Mouse (Mus musculus) heart, postnatal 36 days (tissue): ENCODE results near the gene Calr4. TPM values are rescaled to one million over a fixed set of nuclear protein-coding genes. Genes with fewer than 3 reads are reported as not detected.

ENCODE experiments used
- DNase-seq, 2 experiments: peaks; one replicate each; pipeline ENCODE4 v3.0.0; 2021 to 2022
- intact Hi-C: fragments of 180-260 bp; cut with DNase I; formaldehyde crosslinking; loops from one replicate; pipeline ENCODE4 v1.15.1; 2025
- total RNA-seq, 2 experiments: library from RNA; stranded (reverse); gene quantifications; 2 replicates each; pipeline ENCODE4 v1.2.3; 2021

The Calr4 gene
- total RNA-seq, 2 experiments from 2014 or later: not detected

GRCm38 (mm10) chr4:109234806-109235350, 593 bp downstream of the Calr4 start:
- intact Hi-C loops: no loop called here

DNA sequence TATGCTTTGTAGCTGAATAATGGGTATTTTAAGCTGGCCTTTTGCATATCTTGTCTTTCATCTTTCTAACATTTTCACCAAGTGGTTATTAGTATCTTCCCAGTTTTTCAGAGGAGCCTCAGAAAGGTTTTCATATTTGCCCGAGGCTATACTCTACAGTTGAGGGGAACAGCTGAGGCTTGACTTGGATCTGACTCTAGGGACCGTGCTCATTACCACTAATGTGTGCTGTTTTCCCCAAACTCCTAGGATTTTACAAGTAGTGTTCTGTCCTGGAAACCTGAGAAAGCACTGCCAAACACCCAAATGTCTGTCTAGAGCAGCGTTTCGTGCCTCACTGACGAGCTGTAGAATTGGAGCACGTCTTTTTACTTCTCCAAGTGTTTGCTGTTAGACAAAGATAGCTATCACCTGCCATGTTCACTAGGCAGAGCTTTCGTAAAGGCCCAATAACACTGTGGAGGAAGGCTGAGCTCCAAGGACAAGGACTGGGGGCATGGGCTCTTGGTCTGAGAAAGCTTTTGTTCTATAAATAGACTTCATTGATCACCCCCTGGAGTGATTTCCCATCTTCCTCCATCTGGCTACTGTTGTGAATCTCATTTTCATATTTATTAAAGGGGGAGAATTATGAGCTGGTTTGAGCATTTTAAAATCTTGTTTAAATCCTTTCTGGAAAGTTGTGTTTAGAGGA, 2.0 kb downstream of the Calr4 start:
- no peak for DNase-seq
- intact Hi-C loops: no loop called here

More at GRCm38 (mm10) chr4:109234806-109235350, 593 bp downstream of the Calr4 start:
- DNase-seq: no peak

- DNase-seq: peak; percentile 25 to 29
- intact Hi-C loops: no loop called here
These were observed 4.4 kb downstream of the Calr4 start for GRCm38 (mm10) chr4:109238428-109239268.

GRCm38 (mm10) chr4:109241221-109241620, 6.9 kb downstream of the Calr4 start:
- DNase-seq: no peak
- intact Hi-C loops: no loop called here

DNA sequence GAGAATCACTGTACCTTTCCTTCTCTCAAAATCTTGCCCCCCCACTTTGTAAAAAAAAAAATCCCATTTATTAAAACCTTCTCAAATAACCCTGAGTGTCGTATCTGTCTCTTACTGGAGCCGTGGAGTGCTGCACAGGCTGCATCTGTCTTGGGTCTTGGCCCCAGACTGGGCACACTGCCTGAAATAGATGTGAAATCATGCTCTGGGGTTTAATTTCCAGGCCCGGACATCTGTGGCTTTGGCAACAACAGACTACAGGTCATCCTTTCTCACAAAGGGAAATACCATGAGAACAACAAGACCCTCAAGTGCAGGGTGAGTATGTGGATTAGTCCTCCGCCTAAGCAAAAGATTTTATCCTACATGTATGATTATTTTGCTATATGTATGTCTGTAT, 7.6 kb downstream of the Calr4 start:
- intact Hi-C loops: no loop called here
- DNase-seq: peak; percentile 53 to 62

GRCm38 (mm10) chr4:109244506-109244905, 10.2 kb downstream of the Calr4 start:
- no peak for DNase-seq
- intact Hi-C loops: no loop called here

DNA sequence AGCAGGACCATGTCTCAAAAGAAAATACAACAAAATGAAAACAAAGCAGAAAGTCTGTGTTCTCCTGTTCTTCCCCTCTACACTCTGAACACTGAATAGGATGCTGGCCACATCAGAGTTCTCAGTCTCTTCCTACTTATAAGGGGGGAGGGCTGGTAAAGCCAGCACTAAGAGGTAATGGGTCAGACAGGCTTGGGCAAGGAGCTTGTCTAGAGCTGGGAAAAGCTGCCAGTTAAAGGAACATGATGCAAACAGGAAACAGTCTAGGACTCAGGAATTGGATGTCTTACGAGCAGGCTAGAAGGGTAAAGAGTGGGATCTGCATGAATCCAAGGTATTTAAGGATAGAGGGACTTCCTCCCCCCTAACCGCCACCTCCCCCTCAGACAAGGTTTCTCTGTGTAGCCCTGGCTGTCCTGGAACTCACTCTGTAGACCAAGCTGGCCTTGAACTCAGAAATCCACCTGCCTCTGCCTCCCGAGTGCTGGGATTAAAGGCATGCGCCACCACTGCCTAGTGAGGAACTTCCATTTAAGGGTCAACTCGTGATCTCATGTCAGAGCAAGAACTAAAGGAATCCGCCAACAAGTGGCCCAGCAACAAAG, 10.8 kb downstream of the Calr4 start:
- intact Hi-C loops: no loop called here
- DNase-seq: no peak

GRCm38 (mm10) chr4:109251605-109252004, 17.3 kb downstream of the Calr4 start:
- peak in 1 of 2 experiments; percentile 21 for DNase-seq
- intact Hi-C loops: no loop called here

DNA sequence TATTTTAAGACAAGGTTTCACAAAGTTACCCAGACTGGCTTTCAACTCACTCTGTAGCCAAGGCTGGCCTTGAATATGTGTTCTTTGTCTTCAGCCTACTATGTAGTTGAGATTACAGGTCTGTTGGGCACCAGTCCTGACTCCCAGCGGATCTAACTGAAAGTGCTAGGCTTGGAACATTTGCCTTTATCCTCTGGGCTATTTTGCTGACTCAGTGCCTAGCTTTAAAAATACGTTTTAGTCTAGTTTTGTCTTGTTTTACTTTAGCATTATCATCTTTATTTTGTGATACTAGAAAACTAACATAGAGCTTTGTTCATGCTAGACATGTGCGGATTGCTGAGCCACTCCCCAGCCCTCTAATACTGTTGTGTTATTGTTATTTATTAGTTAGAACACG, 17.9 kb downstream of the Calr4 start:
- DNase-seq: no peak
- intact Hi-C loops: no loop called here

DNA sequence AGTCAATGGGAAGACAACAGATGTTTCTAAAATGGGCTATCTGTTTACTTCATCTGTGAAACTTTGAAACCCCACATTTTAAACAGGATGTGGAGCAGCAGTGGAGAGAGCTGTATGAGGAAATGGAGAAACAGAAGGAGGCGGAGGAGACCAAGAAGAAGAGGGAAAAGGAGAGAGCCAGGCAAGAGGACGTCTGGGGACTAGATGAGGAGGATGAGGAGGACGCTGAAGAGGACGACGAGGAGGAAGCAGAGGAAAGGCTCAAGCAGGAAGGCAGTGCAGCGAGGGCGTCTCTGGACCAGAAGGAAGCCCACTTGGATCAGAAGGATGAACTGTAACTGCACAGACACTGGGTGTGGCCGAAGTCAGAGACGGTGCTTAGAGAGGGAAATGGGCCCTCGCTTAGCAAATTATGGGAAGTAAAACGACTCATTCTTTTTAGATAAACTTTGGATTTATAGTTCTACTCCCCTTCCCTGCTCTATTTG, 19.4 kb downstream of the Calr4 start:
- intact Hi-C loops: no loop called here
- DNase-seq: peak; percentile 31 to 51

- DNase-seq: no peak
- intact Hi-C loops: no loop called here
These were observed 20.2 kb downstream of the Calr4 start for GRCm38 (mm10) chr4:109254511-109254910.

GRCm38 (mm10) chr4:109255321-109255720, 21.0 kb downstream of the Calr4 start:
- DNase-seq: no peak
- intact Hi-C loops: no loop called here

DNA sequence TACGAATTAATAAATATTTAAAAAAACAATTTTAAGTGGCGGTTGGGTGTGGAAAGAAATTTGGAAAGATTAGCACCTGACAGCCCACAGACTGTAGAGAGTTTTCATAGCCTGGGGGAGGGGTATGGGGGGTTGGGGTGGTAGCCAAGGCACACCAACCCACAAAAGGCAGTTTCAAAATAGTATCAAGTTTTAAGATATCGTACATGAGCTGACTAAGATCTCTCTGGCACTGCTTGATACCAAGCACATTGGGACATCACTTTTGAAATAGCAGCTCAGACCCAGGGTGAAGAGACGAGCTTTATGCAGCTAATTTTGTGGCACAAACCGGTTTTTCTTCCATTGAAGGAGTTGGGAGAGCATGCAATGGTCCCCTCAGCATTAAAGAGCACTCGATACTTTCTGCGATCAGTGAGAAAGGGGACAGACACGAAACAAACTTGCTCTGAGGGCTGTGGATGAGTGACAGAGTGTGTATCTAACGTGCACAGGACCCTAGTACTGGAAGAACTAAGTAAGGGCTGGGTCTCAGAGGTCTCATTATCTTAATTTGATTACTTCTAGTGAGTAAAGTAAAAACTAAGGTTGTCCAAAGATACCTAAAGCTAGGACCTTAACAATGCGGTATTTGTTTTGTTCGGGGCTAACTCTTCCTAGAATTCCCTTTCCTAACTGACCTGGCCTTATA, 21.6 kb downstream of the Calr4 start:
- DNase-seq: no peak
- intact Hi-C loops: no loop called here

DNA sequence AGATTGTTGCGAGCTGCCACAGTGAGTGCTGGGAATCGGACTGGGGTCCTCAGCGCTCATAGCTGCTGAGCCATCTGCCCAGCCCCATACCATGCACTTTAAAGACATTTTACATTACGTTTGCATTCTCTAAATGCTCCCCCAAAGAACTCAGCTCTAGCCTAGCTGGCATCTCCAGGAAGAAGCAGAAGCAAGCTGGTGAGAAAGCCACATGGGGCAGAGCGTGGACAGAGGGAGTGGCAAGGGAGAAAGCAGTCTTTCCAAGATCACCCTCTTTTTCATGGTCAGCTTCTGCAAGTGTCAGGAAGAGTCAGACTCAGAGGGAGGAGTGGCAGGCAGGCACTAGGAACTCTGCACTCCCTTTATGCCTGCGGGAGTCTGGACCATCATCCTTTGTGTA, 22.5 kb downstream of the Calr4 start:
- no peak for DNase-seq
- intact Hi-C loops: no loop called here

DNA sequence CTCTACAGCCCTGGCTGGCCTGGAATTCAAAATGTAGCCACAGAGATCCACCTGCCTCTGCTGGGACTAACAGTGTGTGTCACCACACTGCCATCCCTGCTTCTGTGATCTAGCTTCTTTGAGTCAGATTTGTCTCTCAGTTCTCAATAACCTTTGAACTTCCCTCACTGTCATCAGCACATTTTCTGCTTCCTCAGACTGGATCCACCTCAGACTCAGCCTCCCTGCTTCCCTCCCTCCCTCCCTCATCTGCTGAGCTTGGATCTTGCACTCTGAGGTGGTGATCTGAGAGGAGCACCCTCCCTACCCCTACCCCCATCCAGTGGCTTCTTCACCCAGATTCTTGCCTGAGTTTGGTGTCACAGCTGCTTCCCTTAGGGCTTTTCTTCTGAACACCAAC, 23.4 kb downstream of the Calr4 start:
- intact Hi-C loops: no loop called here
- DNase-seq: no peak

- DNase-seq: no peak
- intact Hi-C loops: no loop called here
These were observed 27.8 kb downstream of the Calr4 start for GRCm38 (mm10) chr4:109262068-109262467.

DNA sequence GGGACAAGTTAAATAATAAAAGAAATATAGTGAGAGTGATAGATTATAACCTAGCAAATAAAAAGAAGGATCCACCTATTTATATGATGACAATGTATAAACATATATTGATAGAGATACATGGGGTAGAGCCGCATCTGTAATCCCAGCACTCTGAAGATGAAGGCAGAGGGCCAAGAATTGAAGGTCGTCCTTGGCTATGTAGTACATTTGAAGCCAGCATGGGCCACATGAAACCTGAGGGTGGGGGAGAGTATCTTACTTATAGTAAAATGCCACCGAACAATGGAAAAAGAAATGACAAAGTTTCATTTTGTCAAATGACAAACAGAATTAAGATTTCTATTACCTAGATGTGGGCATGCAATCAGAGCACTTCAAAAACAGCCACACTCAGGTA, 31.8 kb downstream of the Calr4 start:
- intact Hi-C loops: no loop called here
- no peak for DNase-seq

DNA sequence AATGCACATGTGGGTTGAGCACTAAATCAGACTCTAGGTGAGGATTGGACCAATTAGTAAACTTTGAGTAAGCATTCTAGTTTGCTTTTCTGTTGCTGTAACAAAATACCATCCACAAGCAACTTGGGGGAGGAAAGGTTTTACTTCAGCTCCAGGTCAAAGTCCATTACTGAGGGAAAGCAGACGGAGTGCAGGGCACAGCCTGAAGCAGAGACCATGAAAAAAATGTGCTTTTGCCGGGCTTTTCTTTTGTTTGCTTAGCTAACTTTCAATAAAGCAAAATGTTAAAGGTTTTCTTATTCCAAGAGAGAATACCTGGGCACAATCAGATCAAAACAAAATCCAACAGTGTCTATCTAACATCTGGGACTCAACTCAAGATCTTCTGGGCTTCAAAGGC, 32.5 kb downstream of the Calr4 start:
- no peak for DNase-seq
- intact Hi-C loops: no loop called here

- intact Hi-C loops: no loop called here
- DNase-seq: no peak
These were observed 33.2 kb downstream of the Calr4 start for GRCm38 (mm10) chr4:109267452-109267851.

DNA sequence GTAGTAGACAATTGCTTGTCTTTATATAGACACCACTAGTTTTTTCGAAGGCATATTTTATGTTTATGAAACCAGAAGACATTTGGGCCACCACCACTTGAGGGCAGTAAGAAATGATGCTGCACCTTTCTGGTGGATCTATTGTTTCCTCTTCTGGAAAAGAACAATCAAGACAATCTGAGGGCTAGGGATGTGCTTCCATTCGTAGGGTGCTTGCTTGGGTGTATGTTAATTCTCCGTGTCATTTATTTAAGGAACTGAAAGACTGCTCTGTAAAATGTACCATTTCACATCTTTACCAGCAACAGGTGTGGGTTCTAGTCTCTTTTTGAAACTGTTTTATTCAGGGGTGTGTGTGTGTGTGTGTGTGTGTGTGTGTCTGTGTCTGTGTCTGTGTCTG, 34.6 kb downstream of the Calr4 start:
- no peak for DNase-seq
- intact Hi-C loops: no loop called here

- intact Hi-C loops: no loop called here
These were observed 37.5 kb downstream of the Calr4 start for GRCm38 (mm10) chr4:109271803-109272202.

More at GRCm38 (mm10) chr4:109271803-109272202, 37.5 kb downstream of the Calr4 start:
- no peak for DNase-seq
